Mouse (Mus musculus): ENCODE measurements around the gene Hcar1. TPM values are rescaled to one million over a fixed set of nuclear protein-coding genes. Genes with fewer than 3 reads are reported as not detected.
A peak's percentile ranks its signal among the peaks of the same experiment; 100 is the strongest.

Gene Hcar1
- polyA plus RNA-seq, 1 experiment from 2014 or later, result not detected

DNA sequence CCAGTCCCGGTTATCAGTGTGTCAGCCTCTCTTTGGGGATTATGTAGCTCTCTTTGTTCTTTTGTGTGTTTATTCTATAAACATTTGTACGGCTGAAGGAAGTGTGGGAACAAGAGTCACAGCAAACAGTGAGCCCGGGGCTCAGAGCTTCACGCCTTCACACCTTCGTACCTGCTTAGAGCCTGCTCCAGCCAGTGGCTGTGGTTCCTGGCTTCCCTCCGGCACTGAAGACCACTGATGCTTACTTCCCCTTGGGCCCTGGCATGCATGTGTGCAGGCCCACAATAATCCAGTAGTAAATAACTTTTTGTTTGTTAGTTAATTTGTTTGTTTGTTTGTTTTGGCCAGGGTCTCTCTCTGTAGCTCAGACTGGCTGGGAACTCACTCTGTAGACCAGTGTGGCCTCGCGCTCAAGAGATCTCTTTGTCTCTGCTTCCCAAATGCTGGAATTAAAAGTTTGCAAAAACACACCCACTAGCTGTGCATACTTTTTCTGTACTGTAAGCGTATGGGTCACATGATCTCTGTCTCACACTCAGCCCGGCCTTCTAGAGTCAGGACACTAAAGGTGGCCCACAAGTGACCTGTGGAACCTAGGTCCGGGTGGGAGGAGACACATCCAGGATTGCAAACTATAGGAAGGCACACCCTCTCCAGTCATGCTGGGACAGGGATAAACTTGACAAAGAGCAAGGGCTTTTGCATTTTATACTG lies 37.4 kb downstream of the Hcar1 start:
- no peak for ATAC-seq
- POLR2A ChIA-PET, result no interaction called here
- CTCF ChIA-PET, result no interaction called here
- TF ChIP-seq CTCF (IDR thresholded peaks at IDR 0.05), result no peak
- no peak for DNase-seq (ENCODE audit: low read depth, low spot score)
- in situ Hi-C loops (cut with MboI; ENCODE audit: low pct_unique_long_range_greater_than_20kb), result no loop called here
- H3K27me3 ChIP-seq, result no peaks in the 10 kb centered on the region

GRCm38 (mm10) chr5:123837371-123837770 lies 42.4 kb downstream of the Hcar1 start:
- no peak for TF ChIP-seq CTCF (IDR thresholded peaks at IDR 0.05)
- no peaks in the 10 kb centered on the region for H3K27me3 ChIP-seq
- ATAC-seq, result no peak
- CTCF ChIA-PET, result no interaction called here
- POLR2A ChIA-PET, result interaction anchor here (0.6 kb wide), 1 partner anchor 354 kb away, joined by 5 read pairs; no protein-coding TSS in a partner anchor
- in situ Hi-C loops (cut with MboI; ENCODE audit: low pct_unique_long_range_greater_than_20kb), result loop anchor here (5.0 kb wide), 1 partner anchor 55 kb away; no protein-coding TSS in a partner anchor
- DNase-seq (ENCODE audit: low read depth, low spot score), result no peak

GRCm38 (mm10) chr5:123834836-123835235 lies 45.0 kb downstream of the Hcar1 start:
- TF ChIP-seq CTCF (IDR thresholded peaks at IDR 0.05), result no peak
- in situ Hi-C loops (cut with MboI; ENCODE audit: low pct_unique_long_range_greater_than_20kb), result loop anchor here (5.0 kb wide), 1 partner anchor 57 kb away; no protein-coding TSS in a partner anchor

GRCm38 (mm10) chr5:123832309-123832708 lies 47.5 kb downstream of the Hcar1 start:
- ATAC-seq (no peak), DNase-seq (ENCODE audit: low read depth, low spot score) (no peak)
- no peaks in the 10 kb centered on the region for H3K27me3 ChIP-seq
- in situ Hi-C loops (cut with MboI; ENCODE audit: low pct_unique_long_range_greater_than_20kb), result no loop called here
- TF ChIP-seq CTCF (IDR thresholded peaks at IDR 0.05), result no peak
- ChIA-PET POLR2A (interaction anchor here (0.6 kb wide), 1 partner anchor 12 kb away, joined by 4 read pairs; no protein-coding TSS in a partner anchor), CTCF (interaction anchor here (0.8 to 1.3 kb wide), 2 partner anchors 13 to 15 kb away, joined by 3 read pairs; no protein-coding TSS in a partner anchor)

More at GRCm38 (mm10) chr5:123834836-123835235, 45.0 kb downstream of the Hcar1 start:
- ChIA-PET POLR2A (no interaction called here), CTCF (no interaction called here)
- no peak for DNase-seq (ENCODE audit: low read depth, low spot score)
- no peak for ATAC-seq
- H3K27me3 ChIP-seq, result no peaks in the 10 kb centered on the region

DNA sequence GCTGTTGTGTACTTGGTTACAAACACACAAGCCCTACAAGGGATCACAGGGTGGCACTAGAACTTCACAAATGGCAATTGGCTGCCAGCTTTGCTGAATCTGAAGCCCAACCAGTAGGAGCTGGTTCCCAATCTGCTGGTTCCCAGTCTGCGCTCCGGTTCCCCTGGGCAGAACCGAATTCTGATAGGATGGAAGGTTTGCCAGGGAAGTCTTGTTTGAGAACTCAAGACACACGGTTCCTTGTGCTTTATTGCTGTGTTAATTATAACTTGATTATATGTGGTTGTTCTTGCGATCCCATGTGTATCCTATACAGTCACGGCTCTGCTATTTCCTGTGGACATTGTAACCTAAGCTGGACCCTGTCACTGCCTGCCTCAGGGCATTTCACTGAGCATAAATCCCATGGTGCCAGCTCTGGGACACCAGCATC lies 52.1 kb downstream of the Hcar1 start:
- ChIA-PET CTCF (interaction anchor here (0.9 to 1.2 kb wide), 3 partner anchors 8 to 103 kb away, joined by 3 read pairs; partner anchors contain the start of gene Ccdc62), POLR2A (no interaction called here)
- in situ Hi-C loops (cut with MboI; ENCODE audit: low pct_unique_long_range_greater_than_20kb), result loop anchor here (5.0 kb wide), 1 partner anchor 165 kb away; no protein-coding TSS in a partner anchor
- peak; percentile 70 for TF ChIP-seq CTCF (IDR thresholded peaks at IDR 0.05)
- DNase-seq (ENCODE audit: low read depth, low spot score), result no peak
- ATAC-seq, result peak; percentile 26
- no peaks in the 10 kb centered on the region for H3K27me3 ChIP-seq

Other genes with a start within 250 kb of the Hcar1 start
- 51.3 TPM for gene Clip1, start 195.4 kb downstream of the Hcar1 start, polyA plus RNA-seq (2021)
- gene Zcchc8, start 158.9 kb downstream of the Hcar1 start, polyA plus RNA-seq (2021), result 75.4 TPM
- 138 TPM for gene Rsrc2, start 130.6 kb downstream of the Hcar1 start, polyA plus RNA-seq (2021)
- gene Kntc1, start 130.3 kb downstream of the Hcar1 start, polyA plus RNA-seq (2021), result 25.5 TPM
- gene Hcar2, start 14.5 kb downstream of the Hcar1 start, polyA plus RNA-seq (2021), result not detected
- 117 TPM for gene Denr, start 27.2 kb upstream of the Hcar1 start, polyA plus RNA-seq (2021)
- 0.68 TPM for gene Gm43518, start 47.4 kb upstream of the Hcar1 start, polyA plus RNA-seq (2021)
- gene Ccdc62, start 50.7 kb upstream of the Hcar1 start, polyA plus RNA-seq (2021), result 6.7 TPM
- 62.0 TPM for gene Hip1r, start 93.6 kb upstream of the Hcar1 start, polyA plus RNA-seq (2021)
- 25.5 TPM for gene Vps37b, start 152.2 kb upstream of the Hcar1 start, polyA plus RNA-seq (2021)
- gene Abcb9, start 215.8 kb upstream of the Hcar1 start, polyA plus RNA-seq (2021), result 5.3 TPM
- gene Ogfod2, start 232.3 kb upstream of the Hcar1 start, polyA plus RNA-seq (2021), result 45.4 TPM
- gene Arl6ip4, start 236.1 kb upstream of the Hcar1 start, polyA plus RNA-seq (2021), result 89.3 TPM

Measured in Patski (cell line).